ENCODE assay signal across 10 mouse cellular contexts in genomic region chr11:75511213-75511612, GRCm38 (mm10). TPM values are rescaled to one million over a fixed set of nuclear protein-coding genes. Genes with fewer than 3 reads are reported as not detected.
A peak's percentile ranks its signal among the peaks of the same experiment; 100 is the strongest.
DNase-seq lines count a peak whose midpoint lies in the region; ATAC-seq lines count a peak whose summit lies in the region.
"Had no signal": no experiment of that assay in that cellular context is flagged by ENCODE, and none has a peak within 500 bp of the region (broad histone marks: within the 10 kb centered on the region; RNA-seq: fewer than 3 reads in every experiment).

No protein-coding gene starts in this region.

- H3K4me2 ChIP-seq in heart, embryonic 11.5 days, result no peak overlapping the region

- peaks cover 23% of the 10 kb centered on the region for H3K36me3 ChIP-seq in heart, embryonic 11.5 days (ENCODE audit: control insufficient read depth, insufficient read depth, low read length)

- no peaks in the 10 kb centered on the region for H3K9me3 ChIP-seq in heart, embryonic 11.5 days (replicated peaks; ENCODE audit: control insufficient read depth, low read length)
- H3K9me3 ChIP-seq: midbrain, embryonic 12.5 days had no signal

- H3K9ac ChIP-seq in heart, embryonic 11.5 days (ENCODE audit: low read depth, low read length), result no peak overlapping the region

- intact Hi-C loops in heart, postnatal 36 days (cut with DNase I), result loop anchor here (2.0 to 5.0 kb wide), 2 partner anchors 48 to 109 kb away; no protein-coding TSS in a partner anchor

- peaks cover 16% of the 10 kb centered on the region for H3K4me1 ChIP-seq in heart, embryonic 11.5 days (ENCODE audit: control insufficient read depth, insufficient read depth, low read length)

- H3K27ac ChIP-seq in heart, embryonic 11.5 days (ENCODE audit: low read depth, low read length), result no peak overlapping the region

- no peak overlapping the region for H3K4me3 ChIP-seq in heart, embryonic 11.5 days (ENCODE audit: low read depth, low read length)

- H3K27me3 ChIP-seq in heart, embryonic 11.5 days (ENCODE audit: control insufficient read depth, insufficient read depth, low read length), result peaks cover 3% of the 10 kb centered on the region; the same call in 1 of the 2 replicates
- H3K27me3 ChIP-seq: midbrain, embryonic 12.5 days had no signal

- ATAC-seq in heart, embryonic 11.5 days (replicated peaks; ENCODE audit: insufficient number of reproducible peaks, low FRiP score, low TSS enrichment), result no peak
- no peak for ATAC-seq in monocyte, adult 5-6 weeks (replicated peaks; ENCODE audit: insufficient number of reproducible peaks, low FRiP score, low TSS enrichment, poor library complexity, severe bottlenecking)

- WGBS in heart, embryonic 11.5 days (ENCODE audit: insufficient replicate concordance), result 82% methylated on average over 6 of the region's 6 CpGs

- DNase-seq in heart, adult 18-20 months, result peak; percentile 66 to 74
- DNase-seq in urinary bladder, postnatal 14 days (ENCODE audit: low spot score), result peak; percentile 60
- no peak for DNase-seq in urinary bladder, adult 18-20 months (ENCODE audit: low spot score in 2 of 2)
- peak; percentile 63 to 66 for DNase-seq in heart, postnatal 36 days
- no peak for DNase-seq in spleen, postnatal 4 days (ENCODE audit: low spot score in 2 of 2)
- no peak for DNase-seq in spleen, adult 18-20 months

RNA-seq across cellular contexts. Expression of gene Rilp, which starts 1.3 kb away (rescaled TPM):
- 10 to 100 TPM; 46.5 to 48.2 TPM for total RNA-seq in heart, adult 18-20 months (2021)
- polyA plus RNA-seq in heart, embryonic 11.5 days (2014; fragmentation: Nextera tagmentation; extraction: Ambion mirVana), result 0.94 and 2.0 TPM in 2 replicates
- 10 to 100 TPM; 51.4 to 52.3 TPM for total RNA-seq in heart, postnatal 36 days (2021)
- total RNA-seq in monocyte, adult 5-6 weeks (2017), result 3.7 to 7.0 TPM (median 4.9 TPM) in 3 replicates
- total RNA-seq: hematopoietic stem cell, adult 5-6 weeks had no signal

RNA-seq across cellular contexts. Expression of gene Scarf1, which starts 2.1 kb away (rescaled TPM):
- total RNA-seq in heart, adult 18-20 months (2021), result 1 to 10 TPM; 6.6 to 6.8 TPM
- 7.6 and 8.7 TPM in 2 replicates for polyA plus RNA-seq in heart, embryonic 11.5 days (2014; fragmentation: Nextera tagmentation; extraction: Ambion mirVana)
- 10 to 100 TPM in 1 of 2 experiments, 1 to 10 TPM in 1; 9.1 to 10.3 TPM for total RNA-seq in heart, postnatal 36 days (2021)
- total RNA-seq in monocyte, adult 5-6 weeks (2017), result 1.6 TPM in 2 of 3 replicates, not detected in the other

RNA-seq across cellular contexts. Expression of gene Slc43a2, which starts 20.3 kb away (rescaled TPM):
- total RNA-seq in heart, adult 18-20 months (2021), result 10 to 100 TPM; 16.2 to 17.3 TPM
- polyA plus RNA-seq in heart, embryonic 11.5 days (2014; fragmentation: Nextera tagmentation; extraction: Ambion mirVana), result 2.7 and 4.2 TPM in 2 replicates
- total RNA-seq in heart, postnatal 36 days (2021), result 10 to 100 TPM; 17.7 to 22.2 TPM
- 33.3 to 44.2 TPM (median 36.6 TPM) in 3 replicates for total RNA-seq in monocyte, adult 5-6 weeks (2017)

RNA-seq across cellular contexts. Expression of gene Prpf8, which starts 24.6 kb away (rescaled TPM):
- total RNA-seq in heart, adult 18-20 months (2021), result 10 to 100 TPM; 86.5 to 92.7 TPM
- 56.1 and 62.1 TPM in 2 replicates for polyA plus RNA-seq in heart, embryonic 11.5 days (2014; fragmentation: Nextera tagmentation; extraction: Ambion mirVana)
- 10 to 100 TPM; 82.9 to 92.8 TPM for total RNA-seq in heart, postnatal 36 days (2021)
- 65.5 to 114 TPM (median 72.0 TPM) in 3 replicates for total RNA-seq in monocyte, adult 5-6 weeks (2017)

RNA-seq across cellular contexts. Expression of gene Tlcd2, which starts 49.7 kb away (rescaled TPM):
- 1 to 10 TPM; 2.4 to 4.9 TPM for total RNA-seq in heart, adult 18-20 months (2021)
- polyA plus RNA-seq in heart, embryonic 11.5 days (2014; fragmentation: Nextera tagmentation; extraction: Ambion mirVana), result 14.4 and 16.1 TPM in 2 replicates
- 1 to 10 TPM; 5.4 to 7.1 TPM for total RNA-seq in heart, postnatal 36 days (2021)
- 1.0 to 8.1 TPM (median 1.3 TPM) in 3 replicates for total RNA-seq in monocyte, adult 5-6 weeks (2017)

Comparison
In these comparisons a context has a peak if more than half of its experiments do, and no peak if none do; other contexts are left out.
1. DNase-seq: peak in heart, adult 18-20 months (2 of 2), urinary bladder, postnatal 14 days (single experiment) and heart, postnatal 36 days (2 of 2); none in urinary bladder, adult 18-20 months (0 of 2), spleen, postnatal 4 days (0 of 2) and spleen, adult 18-20 months (0 of 2).